Mouse (Mus musculus) large intestine, adult 2 months (tissue): ENCODE data around the gene Mrps26. TPM values are rescaled to one million over a fixed set of nuclear protein-coding genes. Genes with fewer than 3 reads are reported as not detected.
A peak's percentile ranks its signal among the peaks of the same experiment; 100 is the strongest.
"Not testable (repeated sequence)": the region's sequence is repeated elsewhere in the genome, so short reads cannot be mapped to it uniquely, and the experiment has no call there.

Source experiments
- DNase-seq: peaks from one replicate; pipeline ENCODE4 v3.0.0-alpha.2; 2012; ENCODE audit warnings: low read depth, low spot score
- WGBS: fragments of 180-500 bp; shearing (Covaris S2); methylation state at CpG from one replicate; pipeline ENCODE4 v1.1.7; 2018; 5-methylcytosine and 5-hydroxymethylcytosine counted together
- polyA plus RNA-seq: library from polyadenylated mRNA; depleted of rRNA; stranded (reverse); fragments of >200 nt; gene quantifications from 2 replicates; pipeline ENCODE4 v1.2.3, GENCODE M21; 2012

Gene Mrps26
- polyA plus RNA-seq, 1 experiment: 56.6 TPM

GRCm38 (mm10) chr2:130569926-130570325 lies 6.4 kb downstream of the Mrps26 start:
- DNase-seq: no peak

GRCm38 (mm10) chr2:130574960-130575359 lies 11.4 kb downstream of the Mrps26 start:
- no peak for DNase-seq
- 88% methylated on average over 5 of the region's 5 CpGs for WGBS

DNA sequence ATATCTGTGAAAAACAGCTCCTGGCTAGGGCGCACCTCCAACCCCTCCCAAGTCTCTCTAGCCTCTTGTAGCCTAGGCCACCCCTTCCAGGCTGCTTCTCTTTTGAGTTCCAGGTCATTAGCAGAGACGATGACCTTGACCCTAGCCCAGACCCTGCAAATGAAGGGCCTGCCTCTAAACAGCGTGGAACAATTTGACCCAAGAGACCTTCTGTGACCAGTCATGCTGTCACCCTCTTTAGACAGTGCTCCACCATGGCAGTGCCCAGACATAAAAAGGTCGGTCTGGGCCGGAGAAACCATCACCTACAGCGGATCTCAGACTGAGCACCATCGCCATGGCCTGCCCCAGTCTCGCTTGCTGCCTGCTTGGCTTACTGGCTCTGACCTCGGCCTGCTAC lies 12.3 kb downstream of the Mrps26 start, which contains the start of gene Oxt:
Oxt (plus strand) TSS at position 301 of the 400 bp plus-strand sequence.
- 78% methylated on average over 9 of the region's 9 CpGs for WGBS
- no peak for DNase-seq

GRCm38 (mm10) chr2:130576564-130576963 lies 13.0 kb downstream of the Mrps26 start:
- WGBS: 6% methylated on average over 32 of the region's 32 CpGs
- not testable (repeated sequence) for DNase-seq

GRCm38 (mm10) chr2:130577021-130577420 lies 13.5 kb downstream of the Mrps26 start:
- 23% methylated on average over 9 of the region's 9 CpGs for WGBS
- no peak for DNase-seq

DNA sequence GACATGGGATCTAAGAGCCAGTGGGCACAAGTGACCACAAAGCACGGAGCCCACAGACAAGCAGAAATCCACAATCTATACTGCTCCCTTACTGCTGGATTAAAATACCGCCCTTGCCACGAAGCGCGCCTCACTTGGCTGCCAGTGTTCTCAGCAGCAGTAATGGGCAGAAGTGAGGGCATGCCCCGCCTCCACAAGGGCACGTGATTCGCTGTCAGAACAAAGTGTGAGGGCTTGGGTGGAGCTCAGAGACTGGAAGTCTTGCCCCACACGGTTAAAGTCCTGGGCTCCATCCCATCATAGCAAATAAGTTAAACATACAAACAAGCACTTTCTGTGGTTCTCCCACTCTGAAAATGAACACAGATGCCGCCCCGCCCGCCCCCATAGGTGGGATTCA lies 14.1 kb downstream of the Mrps26 start:
- peak; percentile 43 for DNase-seq
- 4% methylated on average over 12 of the region's 12 CpGs for WGBS

- 13% methylated on average over 11 of the region's 11 CpGs for WGBS
- DNase-seq: peak; percentile 16
Observed at GRCm38 (mm10) chr2:130578148-130578547, 14.6 kb downstream of the Mrps26 start.

GRCm38 (mm10) chr2:130579791-130580190 lies 16.2 kb downstream of the Mrps26 start:
- 11% methylated on average over 8 of the region's 8 CpGs for WGBS

DNA sequence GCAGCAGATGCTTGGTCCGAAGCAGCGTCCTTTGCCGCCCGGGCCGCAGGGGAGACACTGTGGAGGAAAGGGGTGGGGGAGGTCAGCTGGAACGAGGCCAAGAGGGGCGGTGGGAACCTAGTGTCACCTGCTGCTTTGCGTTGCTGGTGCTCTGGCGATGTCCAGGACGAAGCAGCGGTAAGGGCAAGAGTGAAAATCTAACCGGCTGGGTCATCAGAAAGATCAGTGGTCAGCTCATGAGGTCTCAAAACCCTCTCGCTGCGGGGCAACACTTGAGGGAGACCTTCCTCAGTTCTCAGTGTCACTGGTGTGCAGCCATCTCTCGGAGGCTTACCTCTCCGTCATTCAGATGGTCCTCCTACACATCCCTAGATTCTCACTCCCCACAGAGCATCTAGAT lies 17.7 kb downstream of the Mrps26 start:
- 9% methylated on average over 16 of the region's 16 CpGs for WGBS
- DNase-seq: no peak

More at GRCm38 (mm10) chr2:130579791-130580190, 16.2 kb downstream of the Mrps26 start:
- DNase-seq: no peak

DNA sequence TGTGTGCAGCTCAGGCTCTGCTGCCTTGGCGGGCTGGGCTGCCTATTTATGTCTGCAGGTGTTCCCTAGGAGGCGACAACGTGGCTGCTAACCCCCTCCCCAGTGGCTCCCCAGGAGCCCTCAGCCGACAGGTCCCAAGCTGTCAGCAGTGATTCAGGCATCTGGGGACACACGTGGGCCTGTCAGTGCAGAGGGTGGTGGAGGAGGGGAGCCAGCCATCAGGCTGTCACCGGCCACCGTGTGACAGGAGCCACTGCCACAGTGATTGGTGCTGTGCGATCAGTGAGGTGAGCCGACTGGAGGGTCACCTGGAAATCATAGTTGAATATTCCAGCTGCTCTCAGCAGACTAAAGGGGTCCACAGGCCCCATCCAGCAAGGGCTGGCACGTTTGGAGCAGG lies 19.0 kb downstream of the Mrps26 start, which contains the start of gene Avp:
Avp (minus strand) TSS at position 3 of the 400 bp plus-strand sequence.
- WGBS: 46% methylated on average over 10 of the region's 10 CpGs

GRCm38 (mm10) chr2:130583902-130584560 lies 20.5 kb downstream of the Mrps26 start:
- 72% methylated on average over 10 of the region's 10 CpGs for WGBS
- DNase-seq: no peak

More for the DNA sequence above, 19.0 kb downstream of the Mrps26 start, which contains the start of gene Avp:
- DNase-seq: no peak

GRCm38 (mm10) chr2:130586016-130586415 lies 22.5 kb downstream of the Mrps26 start:
- 79% methylated on average over 6 of the region's 6 CpGs for WGBS
- no peak for DNase-seq

- DNase-seq: no peak
- WGBS: 72% methylated on average over 2 of the region's 2 CpGs
Observed at GRCm38 (mm10) chr2:130588373-130588772, 24.8 kb downstream of the Mrps26 start.

DNA sequence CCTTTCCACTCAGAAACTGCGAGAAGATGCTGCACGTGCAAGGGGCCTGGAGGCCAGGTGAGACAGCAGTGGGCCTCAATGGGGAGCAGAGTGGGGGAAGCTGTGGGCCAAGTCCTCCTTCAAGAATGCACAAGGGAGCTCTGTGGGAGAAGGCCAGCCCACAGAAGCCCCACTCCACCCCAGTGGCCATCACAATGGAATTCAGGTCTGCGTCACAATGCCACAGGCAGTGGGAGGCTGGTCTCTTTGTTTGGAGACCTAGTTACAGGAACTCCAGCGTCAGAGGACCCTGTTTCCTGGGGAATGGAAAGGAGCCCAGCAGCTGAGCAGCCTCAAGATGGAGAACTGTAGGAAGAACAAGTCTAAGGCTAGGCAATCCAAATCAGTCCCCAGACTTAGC lies 25.6 kb downstream of the Mrps26 start:
- DNase-seq: no peak
- WGBS: 64% methylated on average over 4 of the region's 4 CpGs

DNA sequence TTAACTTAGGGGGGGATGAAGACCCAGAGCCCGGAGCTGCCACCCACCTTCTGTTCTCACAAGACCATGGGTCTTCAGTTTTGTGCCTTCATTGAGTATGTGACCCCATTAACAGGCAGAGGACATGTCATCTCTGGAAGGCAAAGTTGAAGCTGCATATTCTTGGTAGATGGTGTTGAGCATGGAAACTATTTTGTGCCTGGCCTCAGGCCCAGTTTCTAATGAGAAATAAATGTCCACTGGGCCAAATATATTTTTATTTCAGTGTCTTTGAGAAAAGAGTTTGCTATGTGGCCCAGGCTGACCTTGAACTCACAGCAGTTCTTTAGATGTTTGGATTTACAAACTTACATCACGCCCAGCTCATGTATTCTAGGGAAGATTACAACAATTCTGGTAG lies 26.2 kb downstream of the Mrps26 start:
- no peak for DNase-seq
- 85% methylated on average over 2 of the region's 2 CpGs for WGBS

- no peak for DNase-seq
- 91% methylated on average over 2 of the region's 2 CpGs for WGBS
Observed at GRCm38 (mm10) chr2:130591016-130591415, 27.5 kb downstream of the Mrps26 start.

DNA sequence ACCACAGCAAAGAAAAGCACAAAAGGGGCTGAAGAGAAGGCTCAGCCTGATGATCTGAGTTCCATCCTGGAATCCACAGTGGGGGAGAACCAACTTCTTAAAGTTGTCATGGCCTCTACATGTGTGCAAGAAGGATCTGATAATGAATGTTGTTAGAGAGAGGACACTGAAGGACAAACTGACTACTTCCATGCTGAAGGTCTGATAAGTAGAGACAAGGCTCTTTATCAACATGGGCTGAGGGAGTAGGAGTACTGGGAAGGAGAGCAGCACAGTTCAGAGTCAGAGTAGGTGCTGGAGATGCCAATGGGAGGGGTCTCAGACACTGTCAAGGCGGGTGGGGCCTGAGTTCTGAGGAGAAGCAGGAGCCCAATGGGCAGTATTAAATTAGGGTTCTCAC lies 32.1 kb downstream of the Mrps26 start:
- DNase-seq: no peak
- WGBS: 95% methylated on average over 1 of the region's 1 CpGs

- 50% methylated on average over 1 of the region's 1 CpGs for whole genome bisulfite sequencing
- no peak for DNase-seq
Observed at GRCm38 (mm10) chr2:130597601-130598010, 34.1 kb downstream of the Mrps26 start.

DNA sequence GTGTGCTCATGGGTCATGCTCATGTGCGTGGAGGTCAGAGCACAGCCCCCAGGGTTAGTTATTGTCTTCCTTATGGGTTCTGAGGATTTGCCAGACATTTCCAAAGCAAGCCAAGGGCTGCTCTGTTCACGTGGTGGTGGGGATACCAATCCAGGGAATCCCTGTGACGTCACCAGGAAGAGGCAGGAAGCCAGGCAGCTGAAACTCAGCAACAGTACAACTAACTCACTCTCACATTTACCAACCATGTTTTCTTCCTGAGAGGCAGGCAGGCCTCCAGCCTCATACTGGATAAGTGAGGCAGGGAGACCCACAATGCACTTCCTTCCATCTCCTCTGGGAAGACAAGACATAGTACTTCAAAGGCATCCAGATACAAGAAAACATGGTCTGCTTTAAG lies 34.9 kb downstream of the Mrps26 start:
- no peak for DNase-seq
- WGBS: 76% methylated on average over 3 of the region's 3 CpGs

- DNase-seq: no peak
- 88% methylated on average over 4 of the region's 4 CpGs for WGBS
Observed at GRCm38 (mm10) chr2:130602195-130602594, 38.7 kb downstream of the Mrps26 start.

DNA sequence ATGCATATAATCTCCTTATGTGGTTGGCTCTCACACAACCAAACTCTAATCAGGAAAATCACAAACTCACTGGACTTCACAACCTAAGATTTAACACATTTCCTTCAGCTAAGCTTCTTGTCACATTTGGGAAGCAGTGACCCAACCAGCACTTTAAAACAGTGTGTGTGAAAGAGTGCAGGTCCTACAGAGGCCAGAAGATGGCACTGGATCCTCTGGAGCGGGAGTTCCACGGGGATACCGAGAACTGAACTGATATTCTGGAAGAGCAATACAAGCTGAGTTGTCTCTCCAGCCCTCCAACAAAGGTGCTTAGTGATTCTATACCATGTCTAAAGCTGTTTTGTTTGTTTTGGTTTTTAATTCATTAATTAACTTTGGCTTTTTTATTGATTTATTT lies 49.5 kb downstream of the Mrps26 start:
- WGBS: 60% methylated on average over 3 of the region's 3 CpGs
- DNase-seq: no peak
